Comparison of ENCODE assay signal across 16 mouse cellular contexts in the genomic region with DNA sequence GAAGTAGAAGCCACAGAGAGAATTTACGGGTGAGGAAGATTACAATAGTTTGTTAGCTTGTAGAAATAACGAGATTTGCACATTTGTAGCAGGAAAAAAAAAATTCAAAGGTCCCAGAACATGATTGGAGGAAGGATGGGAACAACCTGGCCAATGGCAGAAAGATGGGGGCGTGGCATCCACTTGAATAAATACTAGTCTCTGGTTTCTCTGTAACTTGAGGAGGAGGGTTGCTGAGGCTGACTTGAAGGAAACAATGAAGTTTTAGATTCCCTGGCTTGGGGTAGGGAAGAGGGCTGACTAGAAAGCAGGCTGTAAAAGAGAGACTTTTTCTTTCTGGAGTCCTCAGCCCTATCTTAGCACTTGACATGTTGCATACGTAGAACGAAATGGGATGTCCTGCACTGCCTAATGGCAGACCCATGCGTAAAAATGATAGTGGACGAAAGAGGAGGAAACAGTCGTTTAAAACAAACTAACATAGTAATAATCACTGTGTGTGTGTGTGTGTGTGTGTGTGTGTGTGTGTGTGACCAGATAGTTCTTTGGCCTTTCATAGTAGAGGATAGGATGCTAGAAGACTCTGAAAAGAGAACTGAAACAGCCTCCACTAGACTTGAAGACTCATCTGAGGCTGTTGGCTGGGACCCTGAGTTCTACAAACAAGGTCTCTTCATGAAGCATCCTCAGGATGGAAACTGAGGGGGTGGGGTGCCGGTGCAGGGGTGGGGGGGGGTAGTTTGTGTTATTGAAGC.
DNase-seq lines count a peak whose midpoint lies in the region; ATAC-seq and TF ChIP-seq lines count a peak whose summit lies in the region.
"Had no signal": no experiment of that assay in that cellular context is flagged by ENCODE, and none has a peak within 500 bp of the region (broad histone marks: within the 10 kb centered on the region; RNA-seq: fewer than 3 reads in every experiment).

No protein-coding gene starts in this region.

- no peak for ATAC-seq in hindbrain, embryonic 11.5 days (ENCODE audit: low FRiP score)
- ATAC-seq in hindbrain, postnatal 0 days: no peak
- peak; percentile 49; the same call in 1 of the 2 replicates for ATAC-seq in neural tube, embryonic 12.5 days (ENCODE audit: low FRiP score, low read depth)
- no peak for ATAC-seq in neural tube, embryonic 15.5 days (ENCODE audit: low FRiP score)
- ATAC-seq in embryonic facial prominence, embryonic 11.5 days (replicated peaks; ENCODE audit: insufficient number of reproducible peaks, low FRiP score, low TSS enrichment, low read depth): peak; percentile 67
- 0 out of 2 replicates have a peak, but pooled peaks have one; percentile 49 for ATAC-seq in stomach, postnatal 0 days (ENCODE audit: low FRiP score, low TSS enrichment)

- TF ChIP-seq CTCF in hindbrain, postnatal 0 days (IDR thresholded peaks at IDR 0.05; ENCODE audit: low read depth): no peak
- no peak for TF ChIP-seq CTCF in stomach, postnatal 0 days (IDR thresholded peaks at IDR 0.05; ENCODE audit: low read depth)

- no peak overlapping the region for H3K9ac ChIP-seq in hindbrain, embryonic 11.5 days (ENCODE audit: low read depth, low read length)
- H3K9ac ChIP-seq in hindbrain, postnatal 0 days (replicated peaks; ENCODE audit: low read length): no peak overlapping the region
- H3K9ac ChIP-seq in neural tube, embryonic 12.5 days: no peak overlapping the region
- no peak overlapping the region for H3K9ac ChIP-seq in neural tube, embryonic 15.5 days (replicated peaks)
- H3K9ac ChIP-seq in embryonic facial prominence, embryonic 11.5 days (replicated peaks; ENCODE audit: low read length): no peak overlapping the region
- no peak overlapping the region for H3K9ac ChIP-seq in stomach, postnatal 0 days (ENCODE audit: low read length)
- H3K9ac ChIP-seq: limb, embryonic 15.5 days; neural tube, embryonic 13.5 days had no signal

- H3K4me3 ChIP-seq in hindbrain, embryonic 11.5 days (ENCODE audit: low read depth, low read length): no peak overlapping the region
- H3K4me3 ChIP-seq in hindbrain, postnatal 0 days (ENCODE audit: low read length): no peak overlapping the region
- no peak overlapping the region for H3K4me3 ChIP-seq in neural tube, embryonic 12.5 days
- H3K4me3 ChIP-seq in neural tube, embryonic 15.5 days (replicated peaks): no peak overlapping the region
- H3K4me3 ChIP-seq in embryonic facial prominence, embryonic 11.5 days (ENCODE audit: low read depth, low read length): no peak overlapping the region
- no peak overlapping the region for H3K4me3 ChIP-seq in stomach, postnatal 0 days (ENCODE audit: low read depth, low read length)
- H3K4me3 ChIP-seq: erythroblast, embryonic 14.5 days; limb, embryonic 15.5 days; neural tube, embryonic 13.5 days had no signal

- H3K27ac ChIP-seq in hindbrain, embryonic 11.5 days (ENCODE audit: low read depth, low read length): no peak overlapping the region
- no peak overlapping the region for H3K27ac ChIP-seq in hindbrain, postnatal 0 days
- no peak overlapping the region for H3K27ac ChIP-seq in neural tube, embryonic 12.5 days
- no peak overlapping the region for H3K27ac ChIP-seq in neural tube, embryonic 15.5 days (replicated peaks)
- no peak overlapping the region for H3K27ac ChIP-seq in embryonic facial prominence, embryonic 11.5 days (replicated peaks; ENCODE audit: low read depth, low read length)
- no peak overlapping the region for H3K27ac ChIP-seq in stomach, postnatal 0 days (replicated peaks)
- H3K27ac ChIP-seq: limb, embryonic 15.5 days; neural tube, embryonic 13.5 days had no signal

- peak; percentile 41 for DNase-seq in hindbrain, embryonic 11.5 days (ENCODE audit: low spot score)
- DNase-seq in hindbrain, postnatal 0 days (ENCODE audit: low spot score): no peak
- peak; percentile 86 for DNase-seq in embryonic facial prominence, embryonic 11.5 days (ENCODE audit: low spot score)
- peak; percentile 30 for DNase-seq in stomach, postnatal 0 days (ENCODE audit: low spot score)
- no peak for DNase-seq in adrenal gland, postnatal 36 days
- DNase-seq in thymus, postnatal 10 days (ENCODE audit: low spot score in 2 of 2): no peak
- DNase-seq: adrenal gland, adult 8-10 months; cerebellum, adult 11-12 months; gastrocnemius, postnatal 36 days; heart, postnatal 4 days; right cerebral cortex, postnatal 25 days had no signal

- H3K9me3 ChIP-seq in hindbrain, embryonic 11.5 days (ENCODE audit: control insufficient read depth, low read length): no peaks in the 10 kb centered on the region
- no peaks in the 10 kb centered on the region for H3K9me3 ChIP-seq in hindbrain, postnatal 0 days (ENCODE audit: low read length)
- no peaks in the 10 kb centered on the region for H3K9me3 ChIP-seq in neural tube, embryonic 12.5 days
- no peaks in the 10 kb centered on the region for H3K9me3 ChIP-seq in neural tube, embryonic 15.5 days (replicated peaks)
- no peaks in the 10 kb centered on the region for H3K9me3 ChIP-seq in embryonic facial prominence, embryonic 11.5 days (replicated peaks; ENCODE audit: control insufficient read depth, low read length)
- H3K9me3 ChIP-seq in stomach, postnatal 0 days (ENCODE audit: control insufficient read depth, low read length): no peaks in the 10 kb centered on the region
- H3K9me3 ChIP-seq: limb, embryonic 15.5 days; neural tube, embryonic 13.5 days had no signal

- H3K36me3 ChIP-seq in hindbrain, embryonic 11.5 days (ENCODE audit: control insufficient read depth, insufficient read depth, low read length): no peaks in the 10 kb centered on the region
- H3K36me3 ChIP-seq in hindbrain, postnatal 0 days (ENCODE audit: insufficient read depth, low read length): no peaks in the 10 kb centered on the region
- no peaks in the 10 kb centered on the region for H3K36me3 ChIP-seq in neural tube, embryonic 12.5 days
- H3K36me3 ChIP-seq in neural tube, embryonic 15.5 days: no peaks in the 10 kb centered on the region
- no peaks in the 10 kb centered on the region for H3K36me3 ChIP-seq in embryonic facial prominence, embryonic 11.5 days (replicated peaks; ENCODE audit: control insufficient read depth, insufficient read depth, low read depth, low read length)
- H3K36me3 ChIP-seq in stomach, postnatal 0 days (ENCODE audit: control insufficient read depth, insufficient read depth, low read length): no peaks in the 10 kb centered on the region
- H3K36me3 ChIP-seq: limb, embryonic 15.5 days; neural tube, embryonic 13.5 days had no signal

- H3K4me1 ChIP-seq in hindbrain, embryonic 11.5 days (replicated peaks; ENCODE audit: control insufficient read depth, insufficient read depth, low read length): no peaks in the 10 kb centered on the region
- 0 out of 2 replicates have a peak, but pooled peaks cover 3% of the 10 kb centered on the region for H3K4me1 ChIP-seq in hindbrain, postnatal 0 days (ENCODE audit: insufficient read depth, low read length)
- no peaks in the 10 kb centered on the region for H3K4me1 ChIP-seq in neural tube, embryonic 12.5 days
- no peaks in the 10 kb centered on the region for H3K4me1 ChIP-seq in neural tube, embryonic 15.5 days
- no peaks in the 10 kb centered on the region; the same call in 1 of the 2 replicates for H3K4me1 ChIP-seq in embryonic facial prominence, embryonic 11.5 days (ENCODE audit: control insufficient read depth, insufficient read depth, low read length)
- no peaks in the 10 kb centered on the region for H3K4me1 ChIP-seq in stomach, postnatal 0 days (replicated peaks; ENCODE audit: control insufficient read depth, insufficient read depth)
- H3K4me1 ChIP-seq: neural tube, embryonic 13.5 days had no signal

- TF ChIP-seq EP300 in stomach, postnatal 0 days (optimal IDR thresholded peaks at IDR 0.05): no peak

- WGBS in hindbrain, embryonic 11.5 days: 67% methylated on average over 9 of the region's 9 CpGs
- 69% methylated on average over 9 of the region's 9 CpGs for WGBS in hindbrain, postnatal 0 days
- WGBS in neural tube, embryonic 12.5 days: 69% methylated on average over 9 of the region's 9 CpGs
- 65% methylated on average over 9 of the region's 9 CpGs for WGBS in neural tube, embryonic 15.5 days
- WGBS in embryonic facial prominence, embryonic 11.5 days: 52% methylated on average over 9 of the region's 9 CpGs
- 59% methylated on average over 9 of the region's 9 CpGs for WGBS in stomach, postnatal 0 days

- no peaks in the 10 kb centered on the region for H3K27me3 ChIP-seq in hindbrain, embryonic 11.5 days (ENCODE audit: control insufficient read depth, insufficient read depth, low read length)
- H3K27me3 ChIP-seq in hindbrain, postnatal 0 days (ENCODE audit: insufficient read depth, low read length): no peaks in the 10 kb centered on the region
- H3K27me3 ChIP-seq in neural tube, embryonic 12.5 days (replicated peaks): no peaks in the 10 kb centered on the region
- H3K27me3 ChIP-seq in neural tube, embryonic 15.5 days (replicated peaks): no peaks in the 10 kb centered on the region
- no peaks in the 10 kb centered on the region for H3K27me3 ChIP-seq in embryonic facial prominence, embryonic 11.5 days (ENCODE audit: control insufficient read depth, insufficient read depth, low read length)
- H3K27me3 ChIP-seq in stomach, postnatal 0 days (ENCODE audit: control insufficient read depth, insufficient read depth, low read length): no peaks in the 10 kb centered on the region
- H3K27me3 ChIP-seq: limb, embryonic 15.5 days; neural tube, embryonic 13.5 days had no signal

- H3K4me2 ChIP-seq in hindbrain, embryonic 11.5 days (replicated peaks; ENCODE audit: low read depth, low read length): no peak overlapping the region
- H3K4me2 ChIP-seq in hindbrain, postnatal 0 days (ENCODE audit: low read depth, low read length): no peak overlapping the region
- no peak overlapping the region for H3K4me2 ChIP-seq in neural tube, embryonic 12.5 days (replicated peaks)
- no peak overlapping the region for H3K4me2 ChIP-seq in neural tube, embryonic 15.5 days
- no peak overlapping the region for H3K4me2 ChIP-seq in embryonic facial prominence, embryonic 11.5 days (ENCODE audit: low read depth, low read length)
- H3K4me2 ChIP-seq in stomach, postnatal 0 days (replicated peaks; ENCODE audit: low read depth): no peak overlapping the region
- H3K4me2 ChIP-seq: limb, embryonic 15.5 days; neural tube, embryonic 13.5 days had no signal

Comparison
In these comparisons a context has a peak if more than half of its experiments do, and no peak if none do; other contexts are left out.
1. ATAC-seq: peak in neural tube, embryonic 12.5 days (single experiment), embryonic facial prominence, embryonic 11.5 days (single experiment) and stomach, postnatal 0 days (single experiment); none in hindbrain, embryonic 11.5 days (single experiment), hindbrain, postnatal 0 days (single experiment) and neural tube, embryonic 15.5 days (single experiment).
2. DNase-seq: peak in hindbrain, embryonic 11.5 days (single experiment), embryonic facial prominence, embryonic 11.5 days (single experiment) and stomach, postnatal 0 days (single experiment); none in hindbrain, postnatal 0 days (single experiment), adrenal gland, postnatal 36 days (0 of 2) and thymus, postnatal 10 days (0 of 2).